Mouse (Mus musculus) pancreas, adult 10 weeks (tissue): ENCODE measurements around the gene 1600014C10Rik. TPM values are rescaled to one million over a fixed set of nuclear protein-coding genes. Genes with fewer than 3 reads are reported as not detected.

Source experiments
- polyA plus RNA-seq: library from polyadenylated mRNA; stranded (reverse); fragments of 350-450 nt; fragmentation: Illumina TruSeq; extraction: RNeasy Lipid Tissue Mini Kit (QIAGEN cat#74804); gene quantifications from one replicate; pipeline ENCODE4 v1.2.3, GENCODE M21; 2015; ENCODE audit warnings: low read depth, low replicate concordance; ENCODE audit not compliant: insufficient read depth

1600014C10Rik gene
- 3.0 TPM for polyA plus RNA-seq

GRCm38 (mm10) chr7:38182962-38183687 lies at the start of gene 1600014C10Rik:
TSS of gene 1600014C10Rik (plus strand) at chr7:38183217.

GRCm38 (mm10) chr7:38227900-38228298 lies 44.9 kb downstream of the 1600014C10Rik start, which contains the start of gene Plekhf1:
TSS of gene Plekhf1 (minus strand) at chr7:38228016.

Other genes with a start within 250 kb of the 1600014C10Rik start
- 8.3 TPM for gene Uri1, start 159.7 kb upstream of the 1600014C10Rik start, polyA plus RNA-seq
- gene Ccne1, start 75.7 kb upstream of the 1600014C10Rik start, polyA plus RNA-seq = 0.96 TPM
- gene Plekhf1, start 44.8 kb downstream of the 1600014C10Rik start, polyA plus RNA-seq = 1.4 TPM
- 4.5 TPM for gene Pop4, start 88.2 kb downstream of the 1600014C10Rik start, polyA plus RNA-seq